Mouse (Mus musculus) lung, postnatal 36 days (tissue): Measurements from ENCODE around the gene Erbb3.
"Not testable (repeated sequence)": the region's sequence is repeated elsewhere in the genome, so short reads cannot be mapped to it uniquely, and the experiment has no call there.

Experiments
- DNase-seq: peaks from one replicate; pipeline ENCODE4 v3.0.0; 2022; ENCODE audit warnings: mixed read lengths

Erbb3 gene

GRCm38 (mm10) chr10:128589464-128590192 lies at the start of gene Erbb3:
Erbb3 (minus strand) TSS chr10:128589652.
- DNase-seq = peak; percentile 82

DNA sequence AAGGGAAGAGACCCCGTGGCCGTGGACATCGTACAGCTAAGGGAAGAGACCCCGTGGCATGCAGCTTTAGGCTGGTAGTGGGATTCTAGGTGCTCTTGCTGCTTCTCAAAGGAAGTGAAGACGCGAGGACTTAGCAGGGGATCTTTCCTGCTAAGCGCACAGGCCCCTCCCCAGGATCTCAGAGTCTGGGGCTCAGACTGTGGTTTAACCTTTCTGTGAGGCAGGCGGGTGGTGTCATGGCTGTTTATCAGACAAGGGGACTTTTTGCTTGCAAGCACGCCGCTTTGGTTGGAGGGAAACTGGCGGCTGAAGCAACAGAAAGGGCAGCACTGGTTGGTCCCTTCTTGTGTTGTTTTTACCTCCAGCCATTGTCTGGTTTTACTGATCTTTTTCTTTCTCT lies 47.6 kb upstream of the Erbb3 start:
- DNase-seq = no peak

DNA sequence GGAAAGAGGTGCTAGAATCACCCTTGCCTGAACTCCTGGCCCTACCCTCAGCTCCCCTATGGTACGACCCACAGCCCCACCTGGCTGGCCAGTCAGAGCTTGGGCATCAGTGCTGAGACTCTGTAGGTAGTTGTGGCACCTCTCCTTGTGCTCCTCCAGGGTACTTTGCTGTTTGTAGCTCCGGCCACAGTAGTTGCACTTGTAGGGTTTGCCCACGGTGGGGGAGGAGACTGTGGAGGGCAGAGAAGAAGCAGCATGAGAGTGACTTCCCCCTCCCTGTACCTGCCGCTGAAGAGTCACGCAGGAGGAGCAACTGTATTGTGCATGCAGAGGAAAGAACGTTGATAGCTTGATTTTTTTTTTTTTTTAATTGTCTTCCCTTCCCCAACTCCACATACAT lies 47.1 kb upstream of the Erbb3 start:
- no peak for DNase-seq

DNA sequence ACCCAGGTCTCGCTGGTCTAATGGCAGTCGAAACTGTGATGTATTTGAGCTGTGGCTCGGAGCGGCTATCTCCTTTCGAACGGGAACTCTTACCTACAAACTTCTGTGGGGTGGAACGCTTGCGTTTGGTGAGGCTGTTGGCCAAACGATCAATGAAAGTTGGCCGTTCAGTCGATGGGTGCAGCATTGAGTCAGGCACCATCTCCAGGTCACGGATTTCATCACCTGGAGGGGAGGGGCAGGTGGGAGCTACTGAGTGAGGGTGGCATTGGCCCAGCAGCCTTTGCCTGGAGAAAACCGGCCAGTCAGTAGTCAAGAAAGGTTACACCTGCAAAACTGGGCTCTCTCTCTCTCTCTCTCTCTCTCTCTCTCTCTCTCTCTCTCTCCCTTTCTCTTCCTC lies 46.2 kb upstream of the Erbb3 start:
- DNase-seq = no peak

DNA sequence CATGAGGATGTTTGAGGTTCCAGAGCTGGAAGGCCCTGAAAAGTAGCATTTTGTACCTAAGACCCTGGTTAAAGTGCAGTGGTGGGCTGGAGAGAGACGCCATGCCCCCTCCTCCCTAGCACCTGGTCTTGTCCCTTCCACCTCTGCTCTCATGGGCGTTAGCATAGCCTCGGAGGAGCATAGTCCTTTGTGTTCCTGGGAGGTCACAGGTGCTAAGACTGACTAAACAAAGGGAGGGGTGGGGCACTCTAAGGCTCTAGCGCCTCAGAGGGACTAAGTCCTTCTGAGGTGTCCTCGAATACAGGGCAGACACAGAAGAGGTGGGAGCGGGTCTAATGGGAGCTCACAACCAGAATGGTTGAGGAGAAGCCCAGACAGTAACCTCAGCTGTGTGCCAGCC lies 42.1 kb upstream of the Erbb3 start:
- no peak for DNase-seq

- not testable (repeated sequence) for DNase-seq
Observed at GRCm38 (mm10) chr10:128630306-128630705, 40.9 kb upstream of the Erbb3 start.

- no peak for DNase-seq
Observed at GRCm38 (mm10) chr10:128629746-128630145, 40.3 kb upstream of the Erbb3 start.

GRCm38 (mm10) chr10:128627398-128628317 lies 38.2 kb upstream of the Erbb3 start:
- no peak for DNase-seq

GRCm38 (mm10) chr10:128626311-128627310 lies 37.2 kb upstream of the Erbb3 start, which contains the start of gene Rps26:
Rps26 (minus strand) TSS chr10:128626747.
- DNase-seq = peak; percentile 99

DNA sequence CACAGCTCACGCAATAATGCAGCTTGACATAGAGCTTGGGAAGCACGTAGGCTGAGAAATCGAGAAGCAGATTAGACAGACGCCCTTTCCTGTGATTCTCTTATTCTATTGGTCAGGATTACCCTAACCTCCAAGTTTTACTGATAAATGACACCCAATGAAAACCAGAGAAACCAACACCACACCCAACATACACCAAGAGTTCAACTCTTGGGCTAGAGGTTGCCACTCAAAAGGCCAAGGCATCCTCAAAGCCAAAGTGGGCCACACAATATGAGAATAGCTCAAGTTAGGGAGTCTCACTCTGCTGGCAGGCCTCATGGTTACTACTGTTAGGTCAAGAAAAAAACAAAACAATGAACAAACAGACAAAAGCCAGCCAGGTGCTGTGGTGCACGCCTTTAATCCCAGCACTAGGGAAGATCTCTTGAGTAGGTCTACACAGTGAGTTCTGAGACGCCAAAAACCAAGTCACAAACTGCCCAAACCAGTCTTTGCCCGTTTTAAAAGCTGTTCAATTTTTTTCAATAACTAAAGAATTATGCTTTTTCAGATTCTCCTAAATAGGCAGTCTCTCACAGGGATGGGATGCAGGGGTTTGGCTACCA lies 35.9 kb upstream of the Erbb3 start:
- no peak for DNase-seq

- not testable (repeated sequence) for DNase-seq
Observed at GRCm38 (mm10) chr10:128623106-128623613, 33.7 kb upstream of the Erbb3 start.

- DNase-seq = no peak
Observed at GRCm38 (mm10) chr10:128622702-128623101, 33.2 kb upstream of the Erbb3 start.

DNA sequence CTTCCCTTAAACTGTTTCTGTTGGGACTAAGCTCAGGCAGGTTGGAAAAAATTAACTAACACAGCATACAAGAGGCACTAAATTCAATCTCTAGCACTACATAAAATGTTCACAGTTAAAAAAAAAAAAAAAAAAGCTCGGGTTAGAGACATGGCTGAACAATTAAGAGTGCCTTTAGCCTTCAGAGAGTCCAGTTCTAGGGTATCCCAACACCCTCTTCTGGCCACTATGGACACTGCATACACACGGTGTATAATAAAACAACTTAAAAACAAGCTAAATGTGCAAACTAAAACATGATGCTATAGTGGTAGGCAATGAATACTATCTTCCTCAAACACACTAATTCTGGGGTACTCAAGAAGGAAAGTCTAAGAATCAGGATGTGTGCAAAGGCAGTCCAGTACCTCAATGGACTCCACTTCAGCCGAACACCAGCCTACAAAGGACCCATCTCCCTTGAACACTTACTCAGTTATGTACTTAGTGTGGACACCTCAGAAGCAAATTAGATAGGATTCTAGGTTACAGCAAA lies 32.6 kb upstream of the Erbb3 start:
- DNase-seq = no peak

- DNase-seq = no peak
Observed at GRCm38 (mm10) chr10:128620241-128620640, 30.8 kb upstream of the Erbb3 start.

DNA sequence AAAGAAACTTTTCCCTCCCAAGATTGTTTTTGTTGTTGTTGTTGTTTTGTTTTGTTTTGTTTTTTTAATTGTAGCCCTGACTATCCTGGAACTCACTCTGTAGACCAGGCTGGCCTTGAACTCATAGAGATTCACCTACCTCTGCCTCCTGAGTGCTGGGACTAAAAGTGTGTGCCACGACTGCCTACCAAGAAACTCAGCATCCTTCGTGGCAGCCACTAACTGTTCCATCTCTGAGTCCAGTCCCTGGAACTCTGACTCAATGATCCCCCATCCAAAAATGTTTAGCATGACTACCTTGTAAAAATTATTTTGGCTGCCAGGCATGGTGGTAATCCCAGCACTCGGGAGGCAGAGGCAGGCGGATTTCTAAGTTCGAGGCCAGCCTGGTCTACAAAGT lies 29.7 kb upstream of the Erbb3 start:
- not testable (repeated sequence) for DNase-seq

- DNase-seq = no peak
Observed at GRCm38 (mm10) chr10:128618570-128618969, 29.1 kb upstream of the Erbb3 start.

GRCm38 (mm10) chr10:128615798-128616448 lies 26.5 kb upstream of the Erbb3 start:
- DNase-seq = not testable (repeated sequence)

DNA sequence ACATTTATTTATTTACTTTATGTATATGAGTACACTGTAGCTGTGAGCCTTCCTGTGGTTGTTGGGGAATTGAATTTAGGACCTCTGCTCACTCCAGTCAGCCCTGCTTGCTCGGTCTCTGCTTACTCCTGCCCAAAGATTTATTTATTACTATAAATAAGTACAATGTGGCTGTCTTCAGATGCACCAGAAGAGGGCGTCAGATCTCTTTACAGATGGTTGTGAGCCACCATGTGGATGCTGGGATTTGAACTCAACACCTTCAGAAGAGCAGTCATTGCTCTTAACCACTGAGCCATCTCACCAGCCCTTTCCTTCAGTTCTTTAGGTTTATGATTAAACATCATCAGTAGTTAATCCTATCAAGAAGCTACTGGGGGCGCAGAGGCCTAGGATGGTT lies 25.5 kb upstream of the Erbb3 start:
- no peak for DNase-seq

DNA sequence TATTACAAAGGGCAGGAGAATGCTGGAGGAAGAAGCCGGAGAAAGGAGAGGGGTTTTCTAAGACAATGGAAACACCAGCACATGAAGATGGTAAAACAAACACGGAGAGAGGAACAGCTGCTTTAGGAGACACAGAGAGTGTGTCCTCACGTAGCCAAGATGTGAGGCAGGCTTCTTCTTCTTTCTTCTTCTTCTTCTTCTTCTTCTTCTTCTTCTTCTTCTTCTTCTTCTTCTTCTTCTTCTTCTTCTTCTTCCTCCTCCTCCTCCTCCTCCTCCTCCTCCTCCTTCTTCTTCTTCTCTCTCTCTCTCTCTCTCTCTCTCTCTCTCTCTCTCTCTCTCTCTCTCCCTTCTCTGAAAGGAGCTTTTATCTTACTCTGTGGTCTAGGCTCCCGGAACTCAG lies 24.4 kb upstream of the Erbb3 start:
- DNase-seq = not testable (repeated sequence)

- DNase-seq = no peak
Observed at GRCm38 (mm10) chr10:128613154-128613440, 23.6 kb upstream of the Erbb3 start.

DNA sequence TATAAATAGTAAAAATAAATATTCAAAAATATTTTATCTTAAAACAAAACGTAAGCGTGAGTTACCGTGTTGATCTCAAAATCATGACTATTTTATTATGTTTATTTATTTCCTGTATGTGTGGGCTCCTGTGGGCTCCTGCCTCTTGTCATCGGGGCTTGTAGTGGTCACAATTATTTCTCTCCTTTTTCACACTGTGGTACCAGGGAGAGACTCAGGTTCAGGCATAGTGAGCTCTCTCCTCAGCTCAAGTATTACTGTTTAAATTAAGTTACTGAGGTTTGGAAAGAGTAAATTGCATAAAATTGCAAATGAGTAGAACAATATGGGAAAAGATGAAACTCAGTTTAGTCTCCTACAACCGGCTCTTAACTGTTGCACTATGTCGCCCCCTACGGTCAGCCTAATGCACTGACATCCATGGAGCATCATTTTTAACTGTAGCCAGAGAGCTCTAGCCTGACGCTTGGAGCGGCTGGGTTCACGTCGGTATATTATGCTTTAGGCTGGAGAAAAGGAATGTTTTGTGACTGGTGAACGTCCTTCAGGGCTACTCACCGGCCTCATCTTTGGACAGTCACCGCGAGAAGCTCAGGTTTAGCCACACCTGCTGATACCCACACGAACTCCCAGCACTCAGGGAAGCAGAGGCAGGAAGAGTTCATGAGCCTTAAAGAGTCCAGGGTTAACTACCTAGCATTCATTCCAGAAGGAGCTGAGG lies 23.1 kb upstream of the Erbb3 start:
- DNase-seq = peak; percentile 81
